Mouse (Mus musculus): ENCODE measurements around the gene Nova2. TPM values are rescaled to one million over a fixed set of nuclear protein-coding genes. Genes with fewer than 3 reads are reported as not detected.
A peak's percentile ranks its signal among the peaks of the same experiment; 100 is the strongest.

Nova2 gene
- total RNA-seq (2021) = 100 to 1,000 TPM; 105 to 110 TPM
- long read RNA-seq, experiment 1, full-length matches to known transcripts = 2 of 31 reads
- long read RNA-seq, experiment 1, partial matches to known transcripts = 0 of 31 reads
- long read RNA-seq, experiment 1, other reads (novel, unspliced or antisense) = 29 of 31 reads
- long read RNA-seq, experiment 2, full-length matches to known transcripts = 8 of 21 reads
- long read RNA-seq, experiment 2, partial matches to known transcripts = 2 of 21 reads
- long read RNA-seq, experiment 2, other reads (novel, unspliced or antisense) = 11 of 21 reads

- DNase-seq (ENCODE audit: low spot score in 2 of 2) = peak; percentile 98 to 99
- intact Hi-C loops (cut with DNase I) = loop anchor here (10.0 kb wide), 1 partner anchor 69 kb away; the partner anchor contains the start of gene Mypop
These were observed at the start of gene Nova2 for GRCm38 (mm10) chr7:18925162-18925938. Gene Nova2 (plus strand): TSS chr7:18925888.

GRCm38 (mm10) chr7:18878691-18879090 lies 47.0 kb upstream of the Nova2 start:
- DNase-seq (ENCODE audit: low spot score in 2 of 2) = no peak
- intact Hi-C loops (cut with DNase I) = loop anchor here (10.0 kb wide), 1 partner anchor 1814 kb away; the partner anchor contains the start of gene Hif3a

- intact Hi-C loops (cut with DNase I) = no loop called here
- DNase-seq (ENCODE audit: low spot score in 2 of 2) = no peak
These were observed 41.5 kb upstream of the Nova2 start for GRCm38 (mm10) chr7:18883991-18884744.

GRCm38 (mm10) chr7:18884745-18885422 lies 40.8 kb upstream of the Nova2 start:
- DNase-seq (ENCODE audit: low spot score in 2 of 2) = no peak
- intact Hi-C loops (cut with DNase I) = no loop called here

- no peak for DNase-seq (ENCODE audit: low spot score in 2 of 2)
- intact Hi-C loops (cut with DNase I) = no loop called here
These were observed 38.7 kb upstream of the Nova2 start for GRCm38 (mm10) chr7:18886963-18887362.

GRCm38 (mm10) chr7:18890848-18891247 lies 34.8 kb upstream of the Nova2 start:
- no peak for DNase-seq (ENCODE audit: low spot score in 2 of 2)
- intact Hi-C loops (cut with DNase I) = no loop called here

- peak; percentile 92 to 93 for DNase-seq (ENCODE audit: low spot score in 2 of 2)
- intact Hi-C loops (cut with DNase I) = no loop called here
These were observed 33.7 kb upstream of the Nova2 start for GRCm38 (mm10) chr7:18891872-18892599.

- DNase-seq (ENCODE audit: low spot score in 2 of 2) = no peak
- intact Hi-C loops (cut with DNase I) = no loop called here
These were observed 32.7 kb upstream of the Nova2 start for GRCm38 (mm10) chr7:18893009-18893408.

GRCm38 (mm10) chr7:18893651-18894430 lies 31.8 kb upstream of the Nova2 start:
- intact Hi-C loops (cut with DNase I) = no loop called here
- peak in 1 of 2 experiments; percentile 30 for DNase-seq (ENCODE audit: low spot score in 2 of 2)

- peak; percentile 44 to 60 for DNase-seq (ENCODE audit: low spot score in 2 of 2)
- intact Hi-C loops (cut with DNase I) = loop anchor here (5.0 kb wide), 2 partner anchors 61 to 96 kb away; partner anchors contain the start of gene Mypop
These were observed 29.2 kb upstream of the Nova2 start for GRCm38 (mm10) chr7:18896536-18896935.

- intact Hi-C loops (cut with DNase I) = no loop called here
These were observed 25.2 kb upstream of the Nova2 start for GRCm38 (mm10) chr7:18900513-18900912.

GRCm38 (mm10) chr7:18902486-18902885 lies 23.2 kb upstream of the Nova2 start:
- intact Hi-C loops (cut with DNase I) = no loop called here
- DNase-seq (ENCODE audit: low spot score in 2 of 2) = no peak

More at GRCm38 (mm10) chr7:18900513-18900912, 25.2 kb upstream of the Nova2 start:
- no peak for DNase-seq (ENCODE audit: low spot score in 2 of 2)

GRCm38 (mm10) chr7:18904971-18905370 lies 20.7 kb upstream of the Nova2 start:
- intact Hi-C loops (cut with DNase I) = no loop called here
- no peak for DNase-seq (ENCODE audit: low spot score in 2 of 2)

- intact Hi-C loops (cut with DNase I) = no loop called here
These were observed 15.9 kb upstream of the Nova2 start for GRCm38 (mm10) chr7:18909797-18910196.

GRCm38 (mm10) chr7:18910241-18910831 lies 15.4 kb upstream of the Nova2 start, which contains the start of gene Ccdc61:
Gene Ccdc61 (minus strand): TSS chr7:18910415.
- intact Hi-C loops (cut with DNase I) = no loop called here
- DNase-seq (ENCODE audit: low spot score in 2 of 2) = peak; percentile 98 to 99

More at GRCm38 (mm10) chr7:18909797-18910196, 15.9 kb upstream of the Nova2 start:
- DNase-seq (ENCODE audit: low spot score in 2 of 2) = no peak

GRCm38 (mm10) chr7:18916254-18916653 lies 9.4 kb upstream of the Nova2 start:
- intact Hi-C loops (cut with DNase I) = no loop called here
- DNase-seq (ENCODE audit: low spot score in 2 of 2) = no peak

- no peak for DNase-seq (ENCODE audit: low spot score in 2 of 2)
- intact Hi-C loops (cut with DNase I) = no loop called here
These were observed 7.8 kb upstream of the Nova2 start for GRCm38 (mm10) chr7:18917931-18918330.

Measured in left cerebral cortex, postnatal 14 days (tissue).